Mouse (Mus musculus) hindbrain, embryonic 13.5 days (tissue): ENCODE results near the gene Nrp2. TPM values are rescaled to one million over a fixed set of nuclear protein-coding genes. Genes with fewer than 3 reads are reported as not detected.

Source experiments
- ATAC-seq: fragments of 200-750 bp; cut with Nextera tagmentation; 2 replicates; pipeline ENCODE4 v1.8.0; 2017; ENCODE audit warnings: moderate TSS enrichment; ENCODE audit not compliant: low FRiP score
- H3K27ac ChIP-seq: fragments of 300-500 bp; sonication (generic); 2 replicates; pipeline ENCODE4 v1.5.1; 2015; ENCODE audit warnings: inconsistent platforms, mild to moderate bottlenecking, moderate library complexity
- H3K27me3 ChIP-seq: fragments of 300-500 bp; sonication (generic); 2 replicates; pipeline ENCODE4 v1.6.1; 2015; ENCODE audit warnings: mild to moderate bottlenecking, inconsistent platforms
- H3K36me3 ChIP-seq: fragments of 300-500 bp; sonication (generic); 2 replicates; pipeline ENCODE4 v1.6.1; 2015; ENCODE audit warnings: mild to moderate bottlenecking, inconsistent platforms
- H3K4me1 ChIP-seq: fragments of 300-500 bp; sonication (generic); replicated peaks from 2 replicates; pipeline ENCODE4 v1.6.1; 2015; ENCODE audit warnings: inconsistent platforms
- H3K4me2 ChIP-seq: fragments of 300-500 bp; sonication (generic); 2 replicates; pipeline ENCODE4 v1.6.1; 2015; ENCODE audit warnings: inconsistent platforms, mild to moderate bottlenecking, moderate library complexity
- H3K4me3 ChIP-seq: fragments of 300-500 bp; sonication (generic); 2 replicates; pipeline ENCODE4 v1.5.1; 2015; ENCODE audit warnings: mild to moderate bottlenecking, inconsistent platforms
- H3K9ac ChIP-seq: fragments of 300-500 bp; sonication (generic); 2 replicates; pipeline ENCODE4 v1.6.1; 2015; ENCODE audit warnings: mild to moderate bottlenecking, inconsistent platforms
- H3K9me3 ChIP-seq: fragments of 300-500 bp; sonication (generic); 2 replicates; pipeline ENCODE4 v1.6.1; 2016; ENCODE audit warnings: inconsistent platforms
- WGBS: fragments of 180-500 bp; shearing (Covaris S2); methylation state at CpG from one replicate; pipeline ENCODE4 v1.1.7; 2015; 5-methylcytosine and 5-hydroxymethylcytosine counted together
- polyA plus RNA-seq: library from polyadenylated mRNA; unstranded; fragments of >200 nt; fragmentation: Nextera tagmentation; extraction: Ambion mirVana; gene quantifications from 2 replicates; pipeline ENCODE4 v1.2.1, GENCODE M21; 2015

Nrp2 gene
- polyA plus RNA-seq, 1 experiment from 2014 or later = 35.7 TPM

DNA sequence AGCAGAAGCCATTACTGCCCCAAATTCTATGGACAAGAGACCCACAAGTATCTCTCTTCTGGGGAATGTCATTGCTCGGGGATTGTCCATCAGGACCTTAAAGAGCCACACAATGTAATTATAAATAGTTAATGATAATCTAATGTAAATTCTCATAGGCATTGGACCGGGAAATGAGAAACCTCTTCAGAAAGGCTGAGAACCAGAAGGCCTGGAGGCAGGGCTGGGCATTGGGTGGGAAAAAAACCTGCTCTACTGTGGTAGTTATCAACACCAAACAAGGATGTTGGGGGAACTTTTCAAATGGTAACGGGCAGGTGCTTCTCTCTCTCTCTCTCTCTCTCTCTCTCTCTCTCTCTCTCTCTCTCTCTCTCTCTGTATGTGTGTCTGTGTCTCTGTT is 98.8 kb downstream of the Nrp2 start:
- no peaks in the 10 kb centered on the region for H3K36me3 ChIP-seq
- H3K9ac ChIP-seq = no peak overlapping the region
- ATAC-seq = no peak
- H3K4me2 ChIP-seq = no peak overlapping the region
- H3K4me3 ChIP-seq = no peak overlapping the region
- H3K27me3 ChIP-seq = no peaks in the 10 kb centered on the region
- H3K4me1 ChIP-seq = peaks cover 11% of the 10 kb centered on the region
- WGBS = 60% methylated on average over 3 of the region's 3 CpGs
- H3K27ac ChIP-seq = no peak overlapping the region
- H3K9me3 ChIP-seq = no peaks in the 10 kb centered on the region

DNA sequence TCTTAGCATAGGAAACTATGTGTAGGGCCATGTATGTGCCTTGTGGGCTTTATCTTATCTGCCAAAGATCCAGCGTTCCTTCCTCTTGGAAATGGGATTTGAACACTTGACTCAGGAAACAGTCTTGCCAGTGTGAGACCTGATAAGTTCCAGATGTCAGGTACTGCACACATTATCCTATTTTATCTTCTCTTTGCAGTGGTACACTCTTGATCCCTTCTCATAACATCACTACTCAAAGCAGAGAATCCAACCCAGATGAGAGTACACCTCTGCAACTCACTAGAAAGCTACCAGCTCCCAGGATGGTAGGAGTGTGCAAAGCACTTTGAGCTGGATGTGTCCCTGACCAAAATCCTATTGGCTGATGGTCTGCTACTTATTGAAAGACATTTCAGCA is 100.5 kb downstream of the Nrp2 start:
- H3K27ac ChIP-seq = no peak overlapping the region
- 97% methylated on average over 1 of the region's 1 CpGs for WGBS

DNA sequence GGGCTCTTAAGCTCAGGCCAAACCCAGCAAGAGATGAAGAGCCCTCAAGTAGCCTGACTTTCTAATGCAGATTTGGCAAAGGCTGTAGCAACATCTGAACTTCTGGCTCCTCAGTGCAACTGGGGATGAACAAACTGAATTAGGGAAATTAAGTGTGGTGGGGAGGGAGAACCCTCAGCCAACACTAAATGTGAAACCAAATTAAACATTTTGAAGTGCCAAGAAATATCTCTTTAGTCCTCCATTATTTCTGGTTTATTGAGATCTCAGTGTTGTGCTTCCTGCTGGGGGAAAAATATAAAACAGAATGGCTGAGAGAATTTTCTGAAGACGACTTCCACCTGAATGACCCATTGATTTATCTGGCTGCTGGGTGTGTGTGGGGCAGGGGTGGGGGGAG is 102.9 kb downstream of the Nrp2 start:
- no peak for ATAC-seq
- no peaks in the 10 kb centered on the region for H3K9me3 ChIP-seq
- H3K4me3 ChIP-seq = no peak overlapping the region
- no peaks in the 10 kb centered on the region for H3K27me3 ChIP-seq
- no peak overlapping the region for H3K9ac ChIP-seq
- H3K27ac ChIP-seq = no peak overlapping the region
- 29% methylated on average over 1 of the region's 1 CpGs for WGBS
- H3K4me1 ChIP-seq = peaks cover 11% of the 10 kb centered on the region
- no peak overlapping the region for H3K4me2 ChIP-seq
- no peaks in the 10 kb centered on the region for H3K36me3 ChIP-seq

More for the DNA sequence above, 100.5 kb downstream of the Nrp2 start:
- H3K27me3 ChIP-seq = no peaks in the 10 kb centered on the region
- no peak for ATAC-seq
- H3K4me1 ChIP-seq = peaks cover 11% of the 10 kb centered on the region
- no peaks in the 10 kb centered on the region for H3K36me3 ChIP-seq
- no peak overlapping the region for H3K4me2 ChIP-seq
- no peaks in the 10 kb centered on the region for H3K9me3 ChIP-seq
- H3K9ac ChIP-seq = no peak overlapping the region
- no peak overlapping the region for H3K4me3 ChIP-seq

GRCm38 (mm10) chr1:62808395-62808794 is 105.3 kb downstream of the Nrp2 start:
- ATAC-seq = no peak
- Histone ChIP-seq H3K36me3 (no peaks in the 10 kb centered on the region), H3K9ac (no peak overlapping the region), H3K9me3 (no peaks in the 10 kb centered on the region), H3K27ac (no peak overlapping the region), H3K4me2 (no peak overlapping the region), H3K4me1 (peaks cover 6% of the 10 kb centered on the region), H3K4me3 (no peak overlapping the region), H3K27me3 (no peaks in the 10 kb centered on the region)
- 82% methylated on average over 4 of the region's 4 CpGs for WGBS

DNA sequence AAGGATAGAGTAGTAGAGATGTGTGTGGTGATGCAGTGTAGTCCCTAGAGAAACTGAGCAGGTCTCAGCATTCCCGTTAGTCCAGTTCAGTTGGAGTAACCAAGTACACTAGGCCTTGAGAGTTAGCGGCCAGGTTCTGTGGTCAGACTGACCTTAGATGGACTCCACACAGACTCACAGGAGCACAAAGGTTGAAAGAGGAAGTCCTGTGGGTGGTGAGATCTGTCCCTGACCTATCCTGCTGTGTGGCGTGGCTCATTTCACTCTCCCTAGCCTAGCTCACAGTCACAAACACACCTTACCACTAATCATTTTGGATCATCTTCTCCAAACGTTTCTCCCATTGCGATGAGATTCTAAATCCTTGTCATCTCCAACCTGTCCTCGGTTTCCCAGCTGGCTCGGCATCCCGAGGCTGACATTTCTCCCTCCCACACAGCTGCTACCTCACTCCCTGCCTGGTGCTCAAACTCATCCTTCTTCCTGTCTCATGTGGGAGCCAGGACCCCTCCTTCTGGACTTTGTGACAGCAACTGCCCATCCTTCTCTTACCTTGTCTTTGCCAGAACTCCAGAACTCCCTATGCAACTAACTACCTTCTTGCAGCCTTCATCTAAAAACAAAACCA is 106.6 kb downstream of the Nrp2 start:
- Histone ChIP-seq H3K4me3 (no peak overlapping the region), H3K4me1 (peaks cover 6% of the 10 kb centered on the region), H3K9me3 (no peaks in the 10 kb centered on the region), H3K36me3 (no peaks in the 10 kb centered on the region), H3K27me3 (no peaks in the 10 kb centered on the region), H3K9ac (no peak overlapping the region), H3K4me2 (no peak overlapping the region), H3K27ac (no peak overlapping the region)
- WGBS = 80% methylated on average over 8 of the region's 8 CpGs
- no peak for ATAC-seq

DNA sequence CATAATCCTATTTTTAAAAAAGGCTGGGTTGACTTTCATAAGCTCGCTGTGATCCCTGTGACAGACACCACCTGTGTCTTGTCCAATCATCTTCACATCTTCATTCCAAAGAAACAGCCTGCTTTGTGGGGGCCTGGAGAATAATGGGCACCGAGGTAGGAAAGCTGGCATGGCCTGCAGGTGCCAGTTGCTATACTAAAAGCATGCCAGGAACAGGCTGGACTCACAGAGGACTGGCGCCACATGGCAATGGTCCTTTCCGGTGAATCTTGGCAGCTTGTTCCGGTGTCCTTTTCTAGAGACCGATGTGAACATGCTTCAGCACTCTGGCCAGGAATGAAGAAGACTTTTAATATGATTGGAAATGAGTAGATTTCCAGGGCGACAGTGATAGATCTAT is 108.1 kb downstream of the Nrp2 start:
- no peak overlapping the region for H3K9ac ChIP-seq
- WGBS = 90% methylated on average over 7 of the region's 7 CpGs
- peaks cover 10% of the 10 kb centered on the region for H3K36me3 ChIP-seq
- H3K4me2 ChIP-seq = no peak overlapping the region
- H3K27me3 ChIP-seq = no peaks in the 10 kb centered on the region
- ATAC-seq = no peak
- H3K4me1 ChIP-seq = peaks cover 3% of the 10 kb centered on the region
- no peak overlapping the region for H3K27ac ChIP-seq
- no peaks in the 10 kb centered on the region for H3K9me3 ChIP-seq
- H3K4me3 ChIP-seq = no peak overlapping the region

DNA sequence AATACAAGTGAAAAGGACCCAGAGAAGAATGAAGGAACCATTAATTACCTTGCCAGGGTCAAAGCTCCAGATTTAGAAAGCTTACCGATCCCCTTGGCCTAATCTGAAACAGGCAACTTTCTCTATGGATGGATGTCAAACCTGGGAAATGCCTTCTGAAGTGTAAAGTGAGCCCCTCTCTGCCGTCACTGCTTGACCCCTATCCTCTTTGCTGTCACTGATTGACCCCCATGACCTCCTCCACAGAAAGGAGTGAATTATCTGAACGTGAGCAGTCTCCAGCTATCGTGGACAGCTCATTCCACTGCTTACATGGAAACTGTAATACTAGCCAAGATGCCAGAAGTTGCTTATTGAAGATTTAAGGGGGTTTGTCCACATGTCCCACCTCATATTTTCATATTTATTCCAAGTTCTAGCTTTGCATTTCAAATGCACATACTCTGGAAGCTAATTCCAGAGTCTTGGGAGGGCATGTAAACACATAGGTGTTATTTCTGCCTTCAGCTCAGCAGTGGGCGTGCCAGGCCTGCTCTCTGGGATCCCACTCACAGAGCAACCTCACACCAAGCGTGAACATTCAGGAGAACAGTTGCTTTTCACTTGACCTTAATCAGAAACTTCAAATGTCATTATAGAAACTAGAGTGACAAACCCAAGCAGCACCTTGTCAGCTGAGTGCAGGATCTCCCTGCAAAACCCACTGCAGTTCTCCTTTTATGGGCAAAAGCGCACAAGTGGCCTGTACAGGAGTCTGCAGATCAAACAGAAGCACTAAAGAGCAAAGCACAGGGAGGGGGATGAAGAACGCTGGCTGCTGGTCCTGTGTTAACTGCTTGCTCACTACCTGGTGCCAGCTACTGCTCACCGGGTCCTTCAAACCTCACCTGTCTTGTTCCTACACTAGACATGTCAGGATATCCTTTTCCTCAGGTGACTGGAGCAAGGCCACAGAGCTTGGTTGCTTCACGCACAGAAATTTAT is 109.9 kb downstream of the Nrp2 start:
- Histone ChIP-seq H3K27ac (no peak overlapping the region), H3K27me3 (no peaks in the 10 kb centered on the region), H3K9me3 (no peaks in the 10 kb centered on the region), H3K9ac (no peak overlapping the region), H3K4me2 (no peak overlapping the region), H3K4me3 (no peak overlapping the region), H3K36me3 (peaks cover 22% of the 10 kb centered on the region), H3K4me1 (peaks cover 2% of the 10 kb centered on the region; the same call in 1 of the 2 replicates)
- 65% methylated on average over 10 of the region's 10 CpGs for WGBS
- no peak for ATAC-seq

DNA sequence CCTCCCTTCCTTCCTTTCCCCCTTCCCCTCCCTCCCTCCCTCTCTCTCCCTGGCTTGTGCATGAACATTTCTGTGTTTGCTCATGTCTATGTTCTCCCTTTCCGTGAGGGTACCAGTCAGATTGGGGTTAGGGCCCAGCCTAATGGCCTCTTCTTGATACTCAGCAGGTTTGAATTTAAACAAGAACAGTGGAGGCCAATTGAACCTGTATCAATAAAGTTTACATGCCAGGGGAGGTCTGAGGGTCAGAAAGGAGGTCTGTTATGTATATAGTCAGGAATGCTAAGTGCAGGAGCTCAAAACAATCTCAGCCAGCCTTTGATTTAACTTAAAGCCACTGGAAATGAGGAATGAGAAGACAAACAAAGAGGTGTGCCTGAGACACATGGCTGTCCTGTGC is 110.9 kb downstream of the Nrp2 start:
- Histone ChIP-seq H3K36me3 (peaks cover 25% of the 10 kb centered on the region), H3K9me3 (no peaks in the 10 kb centered on the region), H3K27me3 (no peaks in the 10 kb centered on the region), H3K4me1 (peaks cover 2% of the 10 kb centered on the region; the same call in 1 of the 2 replicates), H3K4me2 (no peak overlapping the region), H3K27ac (no peak overlapping the region), H3K9ac (no peak overlapping the region), H3K4me3 (no peak overlapping the region)
- ATAC-seq = no peak
- 83% methylated on average over 1 of the region's 1 CpGs for WGBS

GRCm38 (mm10) chr1:62817566-62817965 is 114.5 kb downstream of the Nrp2 start:
- Histone ChIP-seq H3K4me1 (peaks cover 2% of the 10 kb centered on the region; the same call in 1 of the 2 replicates), H3K4me2 (no peak overlapping the region), H3K27me3 (no peaks in the 10 kb centered on the region), H3K9ac (no peak overlapping the region), H3K9me3 (no peaks in the 10 kb centered on the region), H3K36me3 (peaks cover 25% of the 10 kb centered on the region), H3K27ac (no peak overlapping the region), H3K4me3 (no peak overlapping the region)
- no peak for ATAC-seq
- 90% methylated on average over 7 of the region's 7 CpGs for WGBS

DNA sequence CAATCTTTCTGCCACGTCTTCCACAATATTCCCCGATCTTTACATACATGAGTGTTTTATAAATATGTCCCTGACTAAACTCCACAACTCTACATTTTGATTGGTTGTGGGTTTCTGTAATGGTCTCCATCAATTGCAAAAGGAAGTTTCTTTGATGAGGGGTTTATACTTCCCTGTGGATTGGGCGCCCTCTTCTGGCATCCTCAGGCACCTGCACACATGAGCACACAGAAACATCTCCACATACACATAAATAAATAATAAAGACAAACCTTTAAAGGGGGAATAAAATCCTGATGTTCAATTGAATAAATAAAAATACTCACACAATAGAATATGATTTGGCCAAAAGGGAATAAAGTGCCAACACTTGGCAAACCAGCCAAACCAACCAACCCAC is 117.1 kb downstream of the Nrp2 start:
- 82% methylated on average over 3 of the region's 3 CpGs for WGBS
- Histone ChIP-seq H3K27ac (no peak overlapping the region), H3K36me3 (peaks cover 24% of the 10 kb centered on the region), H3K4me3 (no peak overlapping the region), H3K9ac (no peak overlapping the region), H3K4me2 (no peak overlapping the region), H3K4me1 (0 out of 2 replicates have a peak, but pooled peaks cover 2% of the 10 kb centered on the region), H3K9me3 (no peaks in the 10 kb centered on the region), H3K27me3 (no peaks in the 10 kb centered on the region)
- ATAC-seq = no peak

DNA sequence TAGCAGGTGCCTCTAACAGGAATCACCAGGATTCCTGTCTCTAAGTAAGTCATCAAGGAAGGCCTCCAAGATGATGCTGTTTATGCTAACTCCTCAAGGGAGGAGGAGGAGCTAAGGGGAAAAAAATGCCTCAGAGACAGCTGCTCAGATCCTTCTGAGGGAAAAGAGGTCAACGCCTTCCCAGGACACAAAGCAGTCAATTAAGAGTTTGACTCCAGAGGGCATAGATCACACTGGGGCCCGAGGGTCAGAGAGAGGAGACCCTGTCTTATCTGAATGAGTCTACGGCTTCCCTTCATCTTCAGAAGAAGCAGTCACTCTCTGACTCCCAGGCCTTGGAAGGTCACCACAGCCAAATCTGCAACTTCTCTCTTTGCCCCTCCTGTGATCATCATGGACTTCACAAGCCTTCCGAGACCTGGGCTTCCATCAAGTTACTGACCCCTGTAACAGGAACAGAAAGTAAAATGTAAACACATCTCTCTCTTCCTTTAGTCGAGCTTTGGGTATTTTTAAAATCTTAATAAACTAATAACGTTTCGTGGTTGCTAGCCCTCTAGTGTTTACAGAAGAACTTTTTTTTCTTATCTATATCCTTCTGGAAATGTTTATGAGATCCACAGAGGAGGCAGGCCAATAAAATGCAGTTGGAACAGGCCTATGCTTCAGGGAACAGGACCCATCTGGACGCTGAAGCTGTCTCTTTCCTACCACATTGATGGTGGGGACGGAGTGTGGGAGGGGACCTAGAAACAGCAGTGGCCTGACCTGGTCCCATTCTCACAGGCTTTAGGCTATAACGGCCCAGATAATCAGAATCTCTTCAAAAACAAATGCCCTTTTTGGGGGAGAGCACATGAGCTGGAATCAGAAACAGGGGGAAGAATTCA is 118.7 kb downstream of the Nrp2 start:
- no peak for ATAC-seq
- 39% methylated on average over 10 of the region's 10 CpGs for WGBS
- H3K4me1 ChIP-seq = 0 out of 2 replicates have a peak, but pooled peaks cover 2% of the 10 kb centered on the region

More for the DNA sequence above, 118.7 kb downstream of the Nrp2 start:
- peaks cover 9% of the 10 kb centered on the region; the same call in 1 of the 2 replicates for H3K36me3 ChIP-seq
- no peaks in the 10 kb centered on the region for H3K27me3 ChIP-seq
- no peak overlapping the region for H3K4me3 ChIP-seq
- H3K9me3 ChIP-seq = no peaks in the 10 kb centered on the region
- no peak overlapping the region for H3K9ac ChIP-seq
- no peak overlapping the region for H3K27ac ChIP-seq
- no peak overlapping the region for H3K4me2 ChIP-seq
